Mouse (Mus musculus) lung, adult 18-20 months (tissue): Measurements from ENCODE around the gene Cecr2.
"Not testable (repeated sequence)": the region's sequence is repeated elsewhere in the genome, so short reads cannot be mapped to it uniquely, and the experiment has no call there.

Experiments
- DNase-seq, 2 experiments: peaks; one replicate each; pipeline ENCODE4 v3.0.0; 2022; ENCODE audit warnings: mixed read lengths in 2 of 2

Gene Cecr2

DNA sequence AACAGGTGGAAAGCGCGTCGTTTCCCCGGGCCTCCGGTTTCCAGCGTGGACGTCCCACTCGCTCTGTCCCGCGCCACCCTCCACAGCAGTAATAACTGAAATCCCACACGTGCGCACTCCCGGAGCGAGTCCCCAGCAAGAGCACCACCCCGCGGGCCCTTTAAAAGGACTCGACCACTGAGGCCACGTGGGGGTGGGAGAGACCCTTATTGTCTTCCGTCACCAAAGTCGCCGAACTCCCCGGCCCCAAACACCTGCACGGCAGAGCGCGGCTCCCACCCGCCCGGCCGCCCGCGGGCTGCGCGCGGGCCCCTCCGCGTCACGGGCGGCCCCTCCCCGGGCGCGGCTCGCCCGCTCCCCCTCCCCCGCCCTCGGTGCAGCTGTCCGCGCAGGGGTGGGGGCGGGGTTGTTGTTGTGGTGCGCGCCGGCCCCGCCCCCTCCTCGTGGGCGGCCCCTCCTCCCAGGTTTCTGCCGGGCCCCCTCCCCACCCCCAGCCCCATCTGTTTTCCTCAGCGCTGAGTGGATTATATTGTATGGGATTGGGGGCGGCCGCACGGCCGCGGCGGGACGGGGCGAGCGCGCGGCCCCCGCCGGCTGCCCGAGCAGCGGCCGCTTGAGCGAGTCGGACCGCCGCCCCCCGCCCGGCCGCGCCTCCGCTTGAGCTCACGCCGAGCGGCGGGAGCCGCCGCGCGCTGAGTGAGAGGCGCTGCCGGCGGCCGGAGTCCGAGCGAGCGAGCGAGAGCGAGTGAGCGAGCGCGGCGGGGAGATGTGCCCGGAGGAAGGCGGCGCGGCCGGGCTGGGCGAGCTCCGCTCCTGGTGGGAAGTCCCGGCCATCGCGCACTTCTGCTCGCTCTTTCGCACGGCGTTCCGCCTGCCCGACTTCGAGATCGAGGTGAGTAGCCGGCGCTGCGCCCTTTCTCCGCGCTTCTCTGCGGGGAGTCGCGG is at the start of gene Cecr2:
Cecr2 (plus strand) TSS at position 554 of the 945 bp plus-strand sequence.
- DNase-seq, result peak; percentile 73 to 74

DNA sequence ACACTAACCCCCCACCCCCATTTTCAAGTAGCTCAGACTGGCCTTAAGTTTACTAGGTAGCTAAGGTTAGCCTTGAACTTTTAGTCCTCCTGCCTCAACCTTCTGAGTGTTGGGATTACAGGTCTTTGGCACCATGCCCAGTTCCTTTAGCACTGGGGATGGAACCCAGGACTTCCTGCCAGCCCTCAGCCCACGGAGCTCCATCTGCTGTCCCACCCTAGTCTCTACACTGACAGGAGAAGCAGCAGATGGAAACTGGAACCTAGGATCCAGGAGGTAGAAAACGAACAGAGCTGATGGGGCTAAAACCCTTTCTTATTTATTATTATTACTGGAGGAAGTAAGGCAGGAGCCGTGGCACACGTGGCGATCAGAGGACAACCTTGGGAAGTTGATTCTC is 48.6 kb upstream of the Cecr2 start:
- no peak for DNase-seq

DNA sequence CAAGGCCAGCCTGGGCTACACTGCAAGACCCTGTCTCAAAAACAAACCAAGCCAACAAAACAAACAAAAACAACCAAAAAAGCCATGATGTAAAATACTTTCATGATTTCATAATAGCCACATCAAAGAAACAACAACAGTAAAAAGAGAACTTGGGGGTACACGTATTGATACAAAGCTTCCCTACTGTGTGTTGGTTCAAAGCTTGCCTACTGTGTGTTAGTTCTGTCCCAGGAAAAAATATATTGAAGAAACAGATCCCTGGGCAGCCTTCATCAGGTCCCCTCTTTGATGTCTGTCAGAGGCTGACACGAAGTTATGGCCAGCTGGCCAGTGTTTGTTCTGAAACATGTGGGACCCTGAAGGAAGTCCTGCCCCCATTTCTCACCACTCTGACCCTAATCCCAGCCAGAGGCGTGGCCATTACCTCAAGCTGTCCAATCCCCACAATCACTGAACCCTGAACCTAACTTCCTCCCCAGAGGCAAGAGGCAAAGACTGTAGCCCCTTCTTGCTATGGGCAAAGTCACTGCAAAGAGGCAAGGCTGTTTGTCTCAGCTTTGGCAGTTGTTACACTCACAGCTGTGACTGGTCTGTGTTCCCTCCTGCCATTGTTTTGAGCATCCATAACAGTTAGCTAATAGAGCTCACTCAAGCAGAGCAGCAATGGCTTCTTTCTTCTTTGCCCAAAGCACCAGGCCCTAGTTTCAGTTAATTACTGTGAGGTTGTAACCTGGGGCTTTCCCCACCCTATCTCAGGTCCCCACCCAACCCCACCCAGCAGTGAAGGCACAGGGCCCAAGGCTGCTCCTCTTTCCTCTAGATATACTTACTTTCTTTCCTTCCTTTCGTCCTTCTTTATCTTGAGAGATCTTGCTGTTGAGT is 47.4 kb upstream of the Cecr2 start:
- no peak for DNase-seq

GRCm38 (mm10) chr6:120620193-120620592 is 46.0 kb upstream of the Cecr2 start:
- DNase-seq, result no peak

- peak in 1 of 2 experiments; percentile 18 for DNase-seq
Observed at GRCm38 (mm10) chr6:120625081-120625480, 41.1 kb upstream of the Cecr2 start.

DNA sequence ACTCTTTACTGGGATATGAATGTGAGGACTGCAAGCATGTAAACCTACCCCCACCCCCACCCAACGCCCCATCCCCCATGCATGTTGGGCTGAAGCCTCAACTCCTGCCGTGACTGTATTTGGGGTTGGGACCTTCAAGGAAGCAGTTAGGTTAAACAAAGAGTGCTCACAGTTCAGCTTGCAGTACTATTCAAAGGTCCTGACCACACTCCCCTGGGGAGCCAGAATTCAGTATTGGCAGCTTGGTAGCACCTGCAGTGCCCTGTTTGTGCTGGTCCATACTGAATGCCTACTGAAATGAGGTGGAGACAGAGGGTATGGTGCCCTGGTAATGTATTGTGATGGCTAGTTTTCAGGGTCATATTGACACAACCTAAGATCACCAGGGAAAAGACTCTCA is 39.1 kb upstream of the Cecr2 start:
- no peak for DNase-seq

DNA sequence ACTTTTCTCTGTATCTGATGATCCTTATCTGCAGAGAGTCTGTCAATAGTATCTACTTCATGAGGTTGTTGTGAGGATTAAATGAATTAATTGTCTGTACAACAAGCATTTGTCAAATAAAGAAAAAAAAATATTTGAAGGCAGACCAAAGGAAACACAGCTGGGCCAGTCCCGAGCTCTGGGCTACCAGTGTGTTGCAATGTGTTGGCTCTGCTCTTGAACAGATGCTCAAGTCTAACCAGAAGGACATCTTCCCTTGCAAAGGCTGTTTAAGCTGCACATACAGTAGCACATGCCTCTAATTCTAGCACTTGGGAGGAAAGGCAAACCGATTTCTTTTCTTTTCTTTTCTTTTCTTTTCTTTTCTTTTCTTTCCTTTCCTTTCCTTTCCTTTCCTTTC is 37.2 kb upstream of the Cecr2 start:
- DNase-seq, result peak in 1 of 2 experiments; percentile 30

DNA sequence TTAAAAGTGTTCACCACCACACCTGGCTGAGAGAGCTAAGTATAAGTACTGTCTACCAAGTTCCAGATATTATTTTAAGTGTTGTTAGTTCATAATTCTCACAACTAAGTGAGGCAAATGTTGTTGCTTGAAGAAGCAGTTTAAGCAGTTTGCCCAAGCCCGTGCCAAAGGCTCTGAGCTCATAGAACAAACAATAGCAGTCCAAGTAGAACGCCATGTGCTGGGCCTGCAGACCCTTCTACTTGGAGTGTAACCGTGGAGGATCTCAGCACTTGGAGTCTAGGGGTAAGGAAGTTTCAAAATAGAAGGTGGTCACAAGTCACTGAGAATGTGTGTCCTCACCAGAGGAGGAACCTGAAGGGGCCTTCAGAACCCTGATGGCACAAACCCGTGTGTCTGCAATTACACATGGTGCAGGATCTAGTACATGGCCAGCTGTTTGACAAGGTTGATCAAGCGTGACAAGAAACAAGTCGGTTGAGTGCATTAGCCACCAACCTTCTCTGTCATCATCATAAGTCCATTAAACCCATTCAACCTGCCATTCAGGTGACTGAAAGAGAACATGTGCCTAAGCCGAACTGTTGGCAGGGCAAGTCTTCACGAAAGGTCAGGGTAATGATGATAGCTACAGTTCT is 30.7 kb upstream of the Cecr2 start:
- DNase-seq, result peak; percentile 64 to 76

GRCm38 (mm10) chr6:120639547-120639946 is 26.6 kb upstream of the Cecr2 start:
- DNase-seq, result peak; percentile 83 to 86

GRCm38 (mm10) chr6:120641866-120642378 is 24.2 kb upstream of the Cecr2 start:
- DNase-seq, result peak; percentile 41 to 68

GRCm38 (mm10) chr6:120643776-120644175 is 22.4 kb upstream of the Cecr2 start:
- no peak for DNase-seq

DNA sequence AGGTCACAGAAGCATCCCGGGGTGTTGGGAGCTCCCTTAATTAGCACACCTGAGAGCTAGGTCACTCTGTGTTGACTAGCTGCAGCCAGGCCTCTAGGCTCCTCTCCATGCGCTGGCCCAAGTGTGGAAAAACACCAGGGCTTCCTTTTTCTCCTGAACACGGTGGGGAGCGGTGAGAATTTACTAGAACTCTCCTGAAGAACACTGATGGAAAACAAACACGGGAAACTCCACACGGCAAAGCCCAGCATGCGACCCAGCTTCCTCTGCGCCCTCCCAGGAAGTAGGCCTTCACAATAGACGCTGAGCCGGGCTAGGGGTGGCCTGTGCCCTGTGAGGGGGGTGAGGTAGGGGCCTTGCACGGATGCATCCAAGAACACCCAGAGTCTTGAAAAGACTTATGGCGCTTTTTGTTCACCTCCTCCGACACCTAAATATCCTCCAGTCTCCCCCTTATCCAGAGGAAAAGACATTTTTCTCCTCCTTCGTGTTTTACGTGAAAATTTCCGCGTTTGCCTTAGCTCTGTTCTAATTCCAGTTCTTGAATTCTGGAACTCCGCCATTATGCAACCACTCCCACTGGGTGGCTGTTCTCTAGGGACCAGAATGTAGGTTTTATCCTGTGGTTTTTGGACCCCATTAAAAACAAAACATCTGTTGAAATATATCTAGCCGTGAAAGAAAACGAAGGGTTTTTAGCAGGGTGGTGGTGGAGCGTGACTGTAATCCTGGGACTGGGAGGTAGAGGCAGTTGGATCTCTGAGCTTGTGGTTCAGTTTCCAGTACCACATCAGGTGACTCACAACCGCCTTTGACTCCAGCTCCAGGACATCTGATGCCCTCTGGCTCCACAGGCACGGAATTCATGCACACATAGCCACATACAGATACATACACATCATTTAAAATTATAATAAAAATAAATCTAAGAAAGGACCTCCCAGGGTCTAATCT is 21.5 kb upstream of the Cecr2 start:
- no peak for DNase-seq

- not testable (repeated sequence) for DNase-seq
Observed at GRCm38 (mm10) chr6:120647246-120648028, 18.7 kb upstream of the Cecr2 start.

- DNase-seq, result peak; percentile 6 to 17
Observed at GRCm38 (mm10) chr6:120648205-120648604, 18.0 kb upstream of the Cecr2 start.

DNA sequence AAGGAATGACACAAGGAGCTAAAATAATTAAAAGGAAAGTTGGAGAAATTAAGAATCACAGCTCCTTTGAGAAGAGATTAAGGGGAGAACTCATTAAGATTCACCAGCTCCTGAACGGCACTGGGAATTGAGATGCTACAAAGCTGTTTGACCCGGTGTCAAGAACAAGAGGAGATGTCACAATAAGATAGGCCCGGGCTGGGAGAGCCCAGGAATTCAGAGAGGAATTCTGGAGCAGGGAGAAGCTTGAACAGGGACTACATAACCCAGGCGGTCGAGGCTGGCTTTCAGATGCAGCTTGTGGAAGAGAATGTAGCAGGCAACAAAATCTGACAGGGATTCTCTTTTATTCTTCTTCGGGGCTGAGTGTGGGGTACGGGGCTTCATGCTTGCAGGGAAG is 13.5 kb upstream of the Cecr2 start:
- no peak for DNase-seq

DNA sequence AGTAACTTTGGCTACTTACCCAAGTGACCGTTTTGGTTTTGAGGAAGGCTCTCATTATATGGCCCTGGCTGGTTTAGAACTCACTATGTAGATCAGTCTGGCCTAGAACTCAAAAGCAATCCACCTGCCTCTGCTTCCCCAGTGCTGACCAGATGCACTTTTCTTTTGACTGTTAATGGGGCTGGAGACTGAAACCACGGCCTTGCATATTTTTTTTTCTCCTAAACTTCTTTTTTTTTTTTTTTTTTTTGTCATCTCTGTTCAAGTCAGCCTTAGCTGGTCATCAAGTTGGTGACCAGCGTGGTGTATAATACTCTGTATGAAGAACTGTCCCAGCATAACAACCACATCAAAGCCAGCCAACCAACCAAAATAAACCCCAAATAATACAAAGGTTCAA is 10.5 kb upstream of the Cecr2 start:
- DNase-seq, result no peak

- no peak for DNase-seq
Observed at GRCm38 (mm10) chr6:120658848-120659247, 7.3 kb upstream of the Cecr2 start.

DNA sequence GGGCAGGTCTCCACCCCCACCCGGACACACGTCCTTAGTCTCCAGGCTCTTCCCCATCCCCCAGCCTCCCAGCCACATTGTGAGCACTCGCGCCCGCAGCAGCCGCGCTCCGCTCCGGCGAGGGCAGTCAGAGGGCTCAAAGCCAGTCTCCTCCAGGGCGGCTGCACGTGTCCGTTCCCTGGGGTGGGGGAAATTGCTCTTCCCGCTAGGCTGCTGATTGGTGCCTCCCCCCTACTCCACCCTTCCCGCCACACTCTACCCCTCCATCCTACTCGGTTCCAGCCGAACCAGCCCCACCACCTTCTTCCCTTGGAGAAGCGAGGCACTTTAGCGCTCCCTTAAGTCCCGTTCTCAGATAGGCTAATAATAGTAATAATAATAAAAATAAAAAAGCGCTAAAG is 754 bp upstream of the Cecr2 start:
- peak; percentile 77 to 84 for DNase-seq

DNA sequence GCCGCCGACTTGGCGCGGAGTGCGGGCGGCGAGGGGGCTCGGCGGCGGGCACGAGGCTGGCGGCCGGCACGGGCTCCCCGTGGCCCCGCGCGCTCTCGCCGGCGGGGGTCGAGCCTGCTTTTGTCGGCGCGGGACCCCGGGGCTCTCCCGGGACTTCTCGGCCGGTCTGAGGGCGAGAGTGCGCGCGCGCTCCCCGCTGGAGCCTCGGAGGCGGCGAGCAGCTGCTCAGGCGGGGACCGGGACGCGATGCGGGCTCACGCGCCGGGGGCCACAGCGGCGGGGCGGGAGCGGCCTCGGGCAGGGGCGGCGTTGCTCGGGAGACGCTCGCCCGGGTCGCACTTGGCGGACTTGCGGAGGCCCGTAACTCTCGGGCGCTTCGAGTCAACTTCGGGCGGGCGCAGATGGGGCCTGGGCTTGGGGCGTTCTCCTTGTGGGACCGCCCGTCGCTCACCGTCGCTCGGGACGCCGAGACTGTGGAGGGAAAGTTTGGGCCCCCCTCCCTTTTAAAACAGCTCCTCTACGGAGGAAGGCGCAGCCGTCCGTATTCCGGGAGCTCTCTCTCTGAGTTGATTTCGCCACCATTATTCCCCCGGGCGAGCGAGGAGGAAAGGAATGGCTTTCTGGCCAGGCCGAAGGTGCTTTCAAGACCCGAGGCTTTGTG is 722 bp downstream of the Cecr2 start:
- peak; percentile 43 to 52 for DNase-seq

DNA sequence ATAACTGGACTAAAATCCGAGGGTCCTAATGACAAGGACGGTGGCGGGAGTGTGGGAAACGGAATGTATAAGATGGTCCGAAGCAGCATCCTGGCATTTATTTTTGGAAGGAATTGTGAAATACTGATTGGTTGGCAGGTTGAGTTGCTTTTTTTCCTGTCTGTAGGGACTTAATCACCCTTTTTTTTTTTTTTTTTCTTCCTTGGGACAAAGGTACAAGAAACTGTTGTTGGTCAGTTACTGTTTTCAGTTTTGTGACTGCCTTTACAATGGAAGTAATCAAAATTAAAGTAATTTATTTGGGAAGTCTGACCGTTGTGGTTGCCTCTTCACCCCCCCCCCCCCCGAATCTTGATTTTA is 1.2 kb downstream of the Cecr2 start:
- DNase-seq, result no peak
